Comparison of ENCODE assay signal across 13 mouse cellular contexts in genomic region chr1:146584181-146584580, GRCm38 (mm10).
"Had no signal": no experiment of that assay in that cellular context is flagged by ENCODE, and none has a peak within 500 bp of the region (broad histone marks: within the 10 kb centered on the region; RNA-seq: fewer than 3 reads in every experiment).

No protein-coding gene starts in this region.

- H3K36me3 ChIP-seq: kidney, embryonic 15.5 days; limb, embryonic 10.5 days; liver, embryonic 15.5 days; stomach, embryonic 15.5 days had no signal

- ATAC-seq: lung, postnatal 0 days; midbrain, embryonic 16.5 days had no signal

- H3K9me3 ChIP-seq: kidney, embryonic 15.5 days; limb, embryonic 10.5 days; liver, embryonic 15.5 days; stomach, embryonic 15.5 days had no signal

- H3K4me2 ChIP-seq: kidney, embryonic 15.5 days; liver, embryonic 11.5 days; liver, embryonic 15.5 days; stomach, embryonic 15.5 days had no signal

- H3K9ac ChIP-seq: kidney, embryonic 15.5 days; liver, embryonic 15.5 days; stomach, embryonic 15.5 days had no signal

- H3K27ac ChIP-seq: kidney, embryonic 15.5 days; limb, embryonic 10.5 days; liver, embryonic 15.5 days; stomach, embryonic 15.5 days had no signal

- DNase-seq: kidney, postnatal 25 days; layer of hippocampus, adult 9-11 months; lung, adult 2 months; lung, postnatal 36 days; right cerebral cortex, postnatal 14 days; thymus, postnatal 4 days had no signal

- H3K27me3 ChIP-seq: kidney, embryonic 15.5 days; liver, embryonic 15.5 days; stomach, embryonic 15.5 days had no signal

- H3K4me1 ChIP-seq: kidney, embryonic 15.5 days; limb, embryonic 10.5 days; liver, embryonic 15.5 days; stomach, embryonic 15.5 days had no signal

- H3K4me3 ChIP-seq: kidney, embryonic 15.5 days; limb, embryonic 10.5 days; liver, embryonic 15.5 days; stomach, embryonic 15.5 days had no signal
